Mouse (Mus musculus) bone marrow macrophage, adult 2 months (primary cell): ENCODE data around the gene Gtpbp4.

Source experiments
- CTCF ChIP-seq: IDR thresholded peaks from 2 replicates; pipeline ENCODE4 v1.5.1; 2012; ENCODE audit warnings: low read depth, mild to moderate bottlenecking, low read length, moderate library complexity
- POLR2A ChIP-seq: IDR thresholded peaks from 2 replicates; pipeline ENCODE4 v1.6.1; 2012; ENCODE audit warnings: mild to moderate bottlenecking, low read depth, low read length, borderline replicate concordance

- TF ChIP-seq POLR2A: no peak
- no peak for TF ChIP-seq CTCF
These were observed 22.9 kb downstream of the Gtpbp4 start for GRCm38 (mm10) chr13:8972972-8973371.
